Mouse (Mus musculus): ENCODE measurements at regions not wholly inside any gene's neighbourhood (a gene's known extent, or its start where the extent isn't known, plus 50 kb on each side); places are given as distances from the start of the nearest gene placed in this dataset.

GRCm38 (mm10) chr15:46945423-46945822 lies 6811.3 kb downstream of the 9330182O14Rik start:
- in situ Hi-C loops (cut with MboI, MseI), result loop anchor here in 1 of 2 experiments (10.0 kb wide), 1 partner anchor 579 kb away; no protein-coding TSS in a partner anchor

- in situ Hi-C loops (cut with MboI, MseI), result no loop called here
These were observed 6856.0 kb downstream of the 9330182O14Rik start for GRCm38 (mm10) chr15:46990201-46990600.

- in situ Hi-C loops (cut with MboI, MseI), result no loop called here
These were observed 6862.9 kb downstream of the 9330182O14Rik start for GRCm38 (mm10) chr15:46997106-46997505.

Data from T-helper 17 cell (primary cell).